8 mouse cellular contexts compared by ENCODE assay signal in genomic region chr8:111742261-111743037, GRCm38 (mm10). TPM values are rescaled to one million over a fixed set of nuclear protein-coding genes. Genes with fewer than 3 reads are reported as not detected.
A peak's percentile ranks its signal among the peaks of the same experiment; 100 is the strongest.
DNase-seq lines count a peak whose midpoint lies in the region; ATAC-seq and TF ChIP-seq lines count a peak whose summit lies in the region.

No protein-coding gene starts in this region.

- H3K27me3 ChIP-seq in forebrain, embryonic 15.5 days: no peaks in the 10 kb centered on the region
- H3K27me3 ChIP-seq in kidney, embryonic 16.5 days (ENCODE audit: insufficient read depth, low read length): no peaks in the 10 kb centered on the region
- H3K27me3 ChIP-seq in midbrain, embryonic 11.5 days (ENCODE audit: control insufficient read depth, insufficient read depth, low read length): no peaks in the 10 kb centered on the region

- H3K4me2 ChIP-seq in forebrain, embryonic 15.5 days (replicated peaks): peak overlapping the region; percentile 74
- H3K4me2 ChIP-seq in kidney, embryonic 16.5 days (replicated peaks; ENCODE audit: low read depth, low read length): peak overlapping the region; percentile 71
- H3K4me2 ChIP-seq in midbrain, embryonic 11.5 days: peak overlapping the region; percentile 56

- peak overlapping the region; percentile 85 for H3K27ac ChIP-seq in forebrain, embryonic 15.5 days (replicated peaks)
- H3K27ac ChIP-seq in kidney, embryonic 16.5 days (ENCODE audit: low read length): peak overlapping the region; percentile 78
- no peak overlapping the region; the same call in 1 of the 2 replicates for H3K27ac ChIP-seq in midbrain, embryonic 11.5 days (ENCODE audit: low read depth, low read length)

- peak overlapping the region; percentile 96 for H3K9ac ChIP-seq in forebrain, embryonic 15.5 days (replicated peaks)
- H3K9ac ChIP-seq in kidney, embryonic 16.5 days (replicated peaks; ENCODE audit: low read length): peak overlapping the region; percentile 88
- peak overlapping the region; percentile 86 for H3K9ac ChIP-seq in midbrain, embryonic 11.5 days (ENCODE audit: low read length)

- H3K4me3 ChIP-seq in forebrain, embryonic 15.5 days: peak overlapping the region; percentile 87
- H3K4me3 ChIP-seq in kidney, embryonic 16.5 days (ENCODE audit: low read length): peak overlapping the region; percentile 80
- peak overlapping the region; percentile 77 for H3K4me3 ChIP-seq in midbrain, embryonic 11.5 days (ENCODE audit: low read depth, low read length)

- no peak for TF ChIP-seq POLR2A in brain, embryonic 14.5 days (IDR thresholded peaks at IDR 0.05; ENCODE audit: borderline replicate concordance, extremely low read depth, insufficient read depth, insufficient read length, poor library complexity, severe bottlenecking)

- no peaks in the 10 kb centered on the region for H3K36me3 ChIP-seq in forebrain, embryonic 15.5 days
- H3K36me3 ChIP-seq in kidney, embryonic 16.5 days (ENCODE audit: insufficient read depth, low read length): no peaks in the 10 kb centered on the region
- H3K36me3 ChIP-seq in midbrain, embryonic 11.5 days (ENCODE audit: control insufficient read depth, insufficient read depth, low read length): no peaks in the 10 kb centered on the region

- ATAC-seq in forebrain, embryonic 15.5 days (replicated peaks): peak; percentile 33
- 0 out of 2 replicates have a peak, but pooled peaks have one; percentile 11 for ATAC-seq in kidney, embryonic 16.5 days (ENCODE audit: low FRiP score, low TSS enrichment)
- ATAC-seq in midbrain, embryonic 11.5 days (ENCODE audit: low FRiP score): no peak

- TF ChIP-seq CTCF in brain, embryonic 14.5 days (IDR thresholded peaks at IDR 0.05; ENCODE audit: borderline replicate concordance, extremely low read depth, insufficient read depth, insufficient read length): no peak

- WGBS in forebrain, embryonic 15.5 days: 7% methylated on average over 11 of the region's 11 CpGs
- 19% methylated on average over 11 of the region's 11 CpGs for WGBS in kidney, embryonic 16.5 days
- 31% methylated on average over 11 of the region's 11 CpGs for WGBS in midbrain, embryonic 11.5 days

- peak; percentile 68 for DNase-seq in layer of hippocampus, adult 11-12 months (ENCODE audit: low spot score)
- no peak for DNase-seq in layer of hippocampus, adult 9-10 months (ENCODE audit: low spot score)
- DNase-seq in brain, embryonic 14.5 days (ENCODE audit: low read depth): peak; percentile 81
- peak; percentile 85 for DNase-seq in midbrain, embryonic 11.5 days (ENCODE audit: low spot score, missing footprints)
- DNase-seq in ovary, adult 18-20 months (ENCODE audit: low spot score): no peak
- no peak for DNase-seq in urinary bladder, postnatal 4 days (ENCODE audit: low spot score in 2 of 2)

- H3K9me3 ChIP-seq in forebrain, embryonic 15.5 days: no peaks in the 10 kb centered on the region
- no peaks in the 10 kb centered on the region for H3K9me3 ChIP-seq in kidney, embryonic 16.5 days (ENCODE audit: low read length)
- no peaks in the 10 kb centered on the region for H3K9me3 ChIP-seq in midbrain, embryonic 11.5 days (ENCODE audit: control insufficient read depth, low read length)

- H3K4me1 ChIP-seq in forebrain, embryonic 15.5 days: peaks cover 72% of the 10 kb centered on the region
- H3K4me1 ChIP-seq in kidney, embryonic 16.5 days (ENCODE audit: insufficient read depth, low read length): peaks cover 75% of the 10 kb centered on the region
- H3K4me1 ChIP-seq in midbrain, embryonic 11.5 days (ENCODE audit: control insufficient read depth, insufficient read depth, low read length): peaks cover 56% of the 10 kb centered on the region

RNA-seq across cellular contexts. Expression of gene Bcar1, which starts 1.2 kb away (rescaled TPM):
- 101 and 113 TPM in 2 replicates for polyA plus RNA-seq in brain, embryonic 14.5 days (2012; rRNA removed)
- 51.8 and 55.1 TPM in 2 replicates for polyA plus RNA-seq in forebrain, embryonic 15.5 days (2015; fragmentation: Nextera tagmentation; extraction: Ambion mirVana)
- polyA plus RNA-seq in kidney, embryonic 16.5 days (2015; fragmentation: Nextera tagmentation; extraction: Ambion mirVana): 49.6 and 60.1 TPM in 2 replicates
- polyA plus RNA-seq in midbrain, embryonic 11.5 days (2014; fragmentation: Nextera tagmentation; extraction: Ambion mirVana): 36.2 and 42.1 TPM in 2 replicates

RNA-seq across cellular contexts. Expression of gene Ctrb1, which starts 51.6 kb away (rescaled TPM):
- 0.10 and 0.22 TPM in 2 replicates for polyA plus RNA-seq in brain, embryonic 14.5 days (2012; rRNA removed)
- not detected in 2 replicates for polyA plus RNA-seq in forebrain, embryonic 15.5 days (2015; fragmentation: Nextera tagmentation; extraction: Ambion mirVana)
- polyA plus RNA-seq in kidney, embryonic 16.5 days (2015; fragmentation: Nextera tagmentation; extraction: Ambion mirVana): 0.35 TPM in 1 of 2 replicates, not detected in the other
- not detected in 2 replicates for polyA plus RNA-seq in midbrain, embryonic 11.5 days (2014; fragmentation: Nextera tagmentation; extraction: Ambion mirVana)

Comparison
In these comparisons a context has a peak if more than half of its experiments do, and no peak if none do; other contexts are left out.
1. DNase-seq: peak in layer of hippocampus, adult 11-12 months (single experiment), brain, embryonic 14.5 days (single experiment) and midbrain, embryonic 11.5 days (single experiment); none in layer of hippocampus, adult 9-10 months (single experiment), ovary, adult 18-20 months (single experiment) and urinary bladder, postnatal 4 days (0 of 2).
2. Peak in every context shown above with its lines, with median percentiles within 50 percentile points of each other: H3K4me2 ChIP-seq, H3K4me3 ChIP-seq and H3K9ac ChIP-seq.